Mouse (Mus musculus): Measurements from ENCODE around the gene Nrsn2.

DNA sequence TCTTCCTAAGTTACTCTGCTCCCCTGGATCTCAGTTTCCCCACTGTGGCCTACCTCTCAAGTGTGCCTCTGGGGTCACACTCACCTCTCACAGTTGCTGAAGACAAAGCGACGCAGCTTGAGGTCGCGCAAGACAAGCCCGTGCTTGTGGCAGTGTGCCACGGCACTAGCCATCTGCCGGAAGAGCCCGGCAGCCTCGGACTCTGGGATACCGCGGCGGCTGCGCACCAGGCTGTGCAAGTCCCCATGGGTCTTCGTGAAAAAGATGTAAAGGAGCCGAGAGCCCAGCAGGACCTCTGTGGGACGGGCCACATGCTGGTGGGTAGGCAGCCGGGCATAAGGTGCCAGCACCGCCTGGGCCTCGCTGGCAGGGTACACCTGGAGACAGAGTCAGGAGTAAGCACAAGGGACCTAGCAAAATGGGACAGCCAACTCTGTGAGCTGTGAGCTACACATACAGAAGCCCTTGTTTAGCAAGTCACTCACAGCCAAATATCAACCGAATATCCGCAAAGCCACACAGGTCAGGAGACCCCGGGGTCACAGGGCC is 36.7 kb downstream of the Nrsn2 start:
- TF ChIP-seq CTCF (IDR thresholded peaks at IDR 0.05; ENCODE audit: low read depth, low read length) (no peak), POLR2A (IDR thresholded peaks at IDR 0.05; ENCODE audit: extremely low read depth, insufficient read depth, low read length) (no peak)

Data from liver, adult 2 months (tissue).